Mouse (Mus musculus) heart, adult 2 months (tissue): ENCODE measurements at regions not wholly inside any gene's neighbourhood (a gene's known extent, or its start where the extent isn't known, plus 50 kb on each side); places are given as distances from the start of the nearest gene placed in this dataset.

ENCODE experiments used
- DNase-seq, 2 experiments: peaks; one replicate each; pipeline ENCODE4 v3.0.0; 2021
- H3K27ac ChIP-seq: fragments of 200-600 bp; 2 replicates; pipeline ENCODE4 v1.8.1; 2022
- H3K27me3 ChIP-seq: fragments of 200-500 bp; 2 replicates; pipeline ENCODE4 v1.6.1; 2012; ENCODE audit warnings: mild to moderate bottlenecking, low read length, inconsistent platforms, mixed read lengths; ENCODE audit not compliant: control insufficient read depth, insufficient read depth
- H3K36me3 ChIP-seq: fragments of 200-500 bp; 2 replicates; pipeline ENCODE4 v1.6.1; 2012; ENCODE audit warnings: low read length, inconsistent platforms; ENCODE audit not compliant: control insufficient read depth, insufficient read depth
- H3K4me1 ChIP-seq: fragments of 200-500 bp; 2 replicates; pipeline ENCODE4 v1.6.1; 2011; ENCODE audit warnings: low read length; ENCODE audit not compliant: control insufficient read depth, insufficient read depth
- H3K4me3 ChIP-seq: fragments of 200-600 bp; 2 replicates; pipeline ENCODE4 v1.8.1; 2022
- H3K79me2 ChIP-seq: fragments of 200-500 bp; replicated peaks from 2 replicates; pipeline ENCODE4 v1.6.1; 2012; ENCODE audit warnings: mild to moderate bottlenecking, inconsistent platforms, low read length, moderate library complexity, mixed read lengths; ENCODE audit not compliant: control insufficient read depth, insufficient read depth
- H3K9ac ChIP-seq: fragments of 200-500 bp; 2 replicates; pipeline ENCODE4 v1.6.1; 2012; ENCODE audit warnings: low read depth, mild to moderate bottlenecking, control low read depth, inconsistent platforms, low read length, mixed read lengths
- CTCF ChIP-seq: fragments of 200-600 bp; IDR thresholded peaks from 2 replicates; pipeline ENCODE4 v1.8.1; 2022; ENCODE audit warnings: antibody characterized with exemption, mild to moderate bottlenecking, moderate library complexity
- EP300 ChIP-seq: fragments of 200-500 bp; IDR thresholded peaks from 2 replicates; pipeline ENCODE4 v1.6.1; 2011; ENCODE audit warnings: low read depth, low read length, control low read depth; ENCODE audit not compliant: insufficient read depth
- POLR2A ChIP-seq: fragments of 200-500 bp; IDR thresholded peaks from 2 replicates; pipeline ENCODE4 v1.6.1; 2011; ENCODE audit warnings: mild to moderate bottlenecking, low read depth, low read length, control low read depth; ENCODE audit not compliant: insufficient read depth
- WGBS: fragments of 180-500 bp; shearing (Covaris S2); methylation state at CpG from one replicate; pipeline ENCODE4 v1.1.7; 2018; 5-methylcytosine and 5-hydroxymethylcytosine counted together
- intact Hi-C: fragments of 180-260 bp; cut with DNase I; formaldehyde crosslinking; loops from one replicate; pipeline ENCODE4 v1.15.1; 2025

DNA sequence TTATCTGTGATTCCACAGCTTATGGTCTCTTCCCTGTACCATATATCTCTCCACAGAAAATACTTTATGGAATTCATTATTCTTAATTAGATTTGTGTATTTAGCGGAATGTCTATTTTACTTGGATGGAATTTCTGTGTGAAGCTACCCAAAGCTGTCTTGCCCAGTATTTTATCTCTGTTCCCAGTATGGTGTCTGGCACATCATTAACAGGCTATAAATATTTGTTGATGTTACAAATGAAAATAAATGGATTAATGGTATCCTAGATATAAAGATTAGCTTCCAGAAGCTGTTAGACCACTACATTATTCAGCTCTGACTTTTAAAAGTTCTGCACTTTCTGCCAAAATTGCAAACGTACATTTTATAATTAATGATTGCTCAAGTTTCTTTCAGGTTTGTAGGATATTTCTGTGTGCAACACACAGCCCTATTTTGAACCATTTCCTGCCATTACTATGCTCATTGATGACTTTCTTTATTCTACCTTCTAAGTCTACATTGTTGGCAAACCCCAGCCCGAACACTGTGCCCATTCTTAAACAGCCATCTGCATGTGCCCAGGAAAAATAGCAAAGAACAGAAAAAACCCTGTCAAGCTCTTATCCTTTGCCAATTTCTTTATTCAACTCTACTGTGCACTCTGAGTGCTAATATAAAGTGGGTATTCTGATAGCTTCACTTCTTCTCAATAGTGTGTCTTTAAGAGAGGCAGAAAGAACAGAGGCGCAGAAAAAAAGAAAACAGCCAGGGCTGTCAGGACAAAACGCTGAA is 1066.7 kb downstream of the Tecrl start:
- intact Hi-C loops: no loop called here

DNA sequence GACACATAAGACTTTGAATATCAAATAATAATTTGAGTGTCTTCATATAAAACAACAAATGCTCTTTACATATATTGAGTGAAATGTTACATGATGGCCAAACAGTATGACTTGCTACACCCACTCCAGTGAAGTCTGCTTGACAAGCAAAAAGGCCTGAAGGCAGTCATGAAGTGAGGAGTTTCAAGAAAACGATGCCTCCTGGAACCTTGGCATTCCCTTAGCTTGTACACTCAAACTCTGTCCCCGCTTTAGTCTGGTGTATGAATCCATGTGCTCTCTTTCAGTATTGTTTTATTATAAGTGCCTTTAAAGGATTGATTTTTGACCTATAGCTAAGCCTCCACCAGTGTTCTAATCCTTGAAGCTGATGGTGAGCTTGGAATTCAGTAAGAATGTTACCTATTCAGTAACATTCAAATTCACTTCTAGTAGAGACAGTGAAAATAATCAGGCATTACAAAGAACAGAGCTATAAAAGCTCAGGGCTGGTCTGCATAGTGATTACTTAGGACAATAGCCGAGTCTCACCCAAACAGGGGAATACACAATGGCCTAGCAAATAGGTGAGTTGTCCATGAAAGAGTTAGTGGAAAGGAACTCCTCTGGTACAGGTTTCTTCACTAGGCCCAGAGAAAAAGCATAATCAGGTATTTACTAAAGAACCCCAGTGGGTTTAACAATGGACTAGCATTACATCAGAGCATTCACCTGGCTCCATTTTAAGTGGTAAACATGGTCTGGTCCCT is 1101.5 kb downstream of the Tecrl start:
- Histone ChIP-seq H3K36me3 (no peaks in the 10 kb centered on the region), H3K4me3 (no peak overlapping the region), H3K27ac (no peak overlapping the region), H3K9ac (no peak overlapping the region), H3K4me1 (no peaks in the 10 kb centered on the region), H3K79me2 (no peaks in the 10 kb centered on the region), H3K27me3 (no peaks in the 10 kb centered on the region)
- DNase-seq: no peak
- WGBS: 87% methylated on average over 3 of the region's 3 CpGs
- intact Hi-C loops: no loop called here
- no peak for TF ChIP-seq CTCF
- TF ChIP-seq EP300: no peak
- no peak for TF ChIP-seq POLR2A

More for the DNA sequence above, 1066.7 kb downstream of the Tecrl start:
- no peak overlapping the region for H3K4me3 ChIP-seq
- H3K9ac ChIP-seq: no peak overlapping the region
- H3K79me2 ChIP-seq: no peaks in the 10 kb centered on the region
- H3K4me1 ChIP-seq: no peaks in the 10 kb centered on the region
- DNase-seq: no peak
- H3K36me3 ChIP-seq: no peaks in the 10 kb centered on the region
- TF ChIP-seq EP300 (no peak), POLR2A (no peak), CTCF (no peak)
- no peak overlapping the region for H3K27ac ChIP-seq
- H3K27me3 ChIP-seq: no peaks in the 10 kb centered on the region
- 79% methylated on average over 5 of the region's 5 CpGs for WGBS

DNA sequence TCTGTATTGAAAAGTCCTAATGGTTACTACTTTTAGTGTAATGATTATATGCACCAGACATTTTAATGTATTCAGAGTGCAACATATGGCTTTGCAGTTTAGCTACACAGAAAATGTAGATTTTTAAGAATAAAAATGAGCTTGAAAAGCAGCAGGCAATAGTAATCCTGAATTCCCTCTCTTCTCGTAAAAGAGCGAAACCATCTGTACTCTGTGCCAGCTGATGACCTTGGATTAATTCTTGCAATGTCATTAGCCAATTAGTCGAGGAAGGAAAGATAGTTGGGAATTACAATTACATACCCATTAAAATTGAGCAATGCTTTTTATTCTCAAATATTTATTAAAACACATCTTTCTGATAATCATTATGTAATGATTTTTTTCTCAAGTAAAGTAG is 1128.7 kb downstream of the Tecrl start:
- TF ChIP-seq EP300 (no peak), POLR2A (no peak), CTCF (no peak)
- H3K79me2 ChIP-seq: no peaks in the 10 kb centered on the region
- WGBS: 81% methylated on average over 3 of the region's 3 CpGs
- H3K4me1 ChIP-seq: no peaks in the 10 kb centered on the region
- no peak overlapping the region for H3K9ac ChIP-seq
- DNase-seq: no peak
- no peaks in the 10 kb centered on the region for H3K36me3 ChIP-seq
- intact Hi-C loops: no loop called here
- no peak overlapping the region for H3K27ac ChIP-seq
- H3K27me3 ChIP-seq: no peaks in the 10 kb centered on the region
- no peak overlapping the region for H3K4me3 ChIP-seq

DNA sequence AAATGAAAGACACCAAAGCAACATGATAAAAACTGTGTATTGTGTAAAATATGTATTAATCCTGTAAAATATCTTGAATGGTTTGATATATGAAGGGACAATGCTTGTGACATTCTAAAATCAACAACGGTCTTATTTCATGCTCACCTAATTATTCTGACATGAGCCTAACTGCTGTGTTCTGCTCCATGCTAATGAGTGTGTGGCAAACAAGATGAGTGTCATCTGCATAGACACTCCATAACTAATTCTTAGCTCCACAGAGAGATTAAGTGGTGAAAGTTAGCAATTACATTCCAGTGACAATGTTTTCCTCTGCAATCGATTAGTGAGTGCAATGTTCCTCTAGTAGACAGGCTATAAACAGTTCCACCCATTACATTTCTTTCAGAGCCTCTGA is 1131.4 kb downstream of the Tecrl start:
- Histone ChIP-seq H3K27ac (no peak overlapping the region), H3K36me3 (no peaks in the 10 kb centered on the region), H3K4me3 (no peak overlapping the region), H3K27me3 (no peaks in the 10 kb centered on the region), H3K4me1 (no peaks in the 10 kb centered on the region), H3K79me2 (no peaks in the 10 kb centered on the region), H3K9ac (no peak overlapping the region)
- TF ChIP-seq EP300 (no peak), POLR2A (no peak), CTCF (no peak)
- DNase-seq: no peak
- intact Hi-C loops: no loop called here
- WGBS: 82% methylated on average over 2 of the region's 2 CpGs

DNA sequence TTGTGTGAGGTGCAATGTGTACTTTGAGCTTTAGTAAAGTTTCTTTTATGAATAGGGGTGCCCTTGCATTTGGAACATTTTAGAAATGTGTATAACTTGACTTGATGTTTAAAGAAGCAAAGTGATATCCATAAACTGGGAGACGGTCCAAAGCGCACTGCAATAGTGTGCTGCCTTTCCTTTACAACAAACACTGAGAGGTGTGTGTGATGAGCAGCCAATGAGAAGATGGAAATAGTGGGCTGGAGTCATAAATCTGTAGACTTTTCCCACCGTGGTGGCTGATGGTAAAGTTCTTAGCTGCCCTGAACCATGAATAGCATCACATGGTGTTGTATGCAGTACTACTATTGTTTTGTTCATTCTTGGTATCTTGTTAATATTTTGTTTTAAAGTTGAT is 1151.4 kb downstream of the Tecrl start:
- H3K79me2 ChIP-seq: no peaks in the 10 kb centered on the region
- intact Hi-C loops: no loop called here
- H3K27me3 ChIP-seq: no peaks in the 10 kb centered on the region
- TF ChIP-seq EP300: no peak
- no peak for TF ChIP-seq POLR2A
- H3K4me1 ChIP-seq: no peaks in the 10 kb centered on the region
- no peaks in the 10 kb centered on the region for H3K36me3 ChIP-seq
- no peak overlapping the region for H3K27ac ChIP-seq
- whole genome bisulfite sequencing: 84% methylated on average over 3 of the region's 3 CpGs
- no peak for DNase-seq
- H3K9ac ChIP-seq: no peak overlapping the region
- no peak overlapping the region for H3K4me3 ChIP-seq
